Mouse (Mus musculus) intestine, postnatal 0 days (tissue): ENCODE results near the gene Spg11. TPM values are rescaled to one million over a fixed set of nuclear protein-coding genes. Genes with fewer than 3 reads are reported as not detected.

ENCODE experiments used
- ATAC-seq: fragments of 200-750 bp; cut with Nextera tagmentation; 2 replicates; pipeline ENCODE4 v1.8.0; 2017; ENCODE audit warnings: mild to moderate bottlenecking, moderate TSS enrichment, moderate library complexity
- H3K27ac ChIP-seq: fragments of 300-500 bp; sonication (generic); 2 replicates; pipeline ENCODE4 v1.5.1; 2014; ENCODE audit warnings: mild to moderate bottlenecking, low read depth, low read length, moderate library complexity
- H3K27me3 ChIP-seq: fragments of 300-500 bp; sonication (generic); replicated peaks from 2 replicates; pipeline ENCODE4 v1.6.1; 2014; ENCODE audit warnings: low read length, mixed read lengths; ENCODE audit not compliant: control insufficient read depth, insufficient read depth
- H3K36me3 ChIP-seq: fragments of 300-500 bp; sonication (generic); 2 replicates; pipeline ENCODE4 v1.6.1; 2014; ENCODE audit warnings: mild to moderate bottlenecking, moderate library complexity; ENCODE audit not compliant: control insufficient read depth, insufficient read depth
- H3K4me1 ChIP-seq: fragments of 300-500 bp; sonication (generic); replicated peaks from 2 replicates; pipeline ENCODE4 v1.6.1; 2014; ENCODE audit warnings: antibody characterized with exemption, low read length, mixed read lengths; ENCODE audit not compliant: control insufficient read depth, insufficient read depth
- H3K4me2 ChIP-seq: fragments of 300-500 bp; sonication (generic); replicated peaks from 2 replicates; pipeline ENCODE4 v1.6.1; 2014; ENCODE audit warnings: low read depth, mild to moderate bottlenecking, moderate library complexity
- H3K4me3 ChIP-seq: fragments of 300-500 bp; sonication (generic); 2 replicates; pipeline ENCODE4 v1.5.1; 2014; ENCODE audit warnings: low read depth, low read length
- H3K9ac ChIP-seq: fragments of 300-500 bp; sonication (generic); 2 replicates; pipeline ENCODE4 v1.6.1; 2014; ENCODE audit warnings: mild to moderate bottlenecking, low read depth, low read length
- H3K9me3 ChIP-seq: fragments of 300-500 bp; sonication (generic); 2 replicates; pipeline ENCODE4 v1.6.1; 2016; ENCODE audit warnings: mixed run types; ENCODE audit not compliant: control insufficient read depth
- CTCF ChIP-seq: sonication (generic); IDR thresholded peaks from 2 replicates; pipeline ENCODE4 v1.5.1; 2016; ENCODE audit warnings: low read depth, mild to moderate bottlenecking, control low read depth, antibody characterized with exemption, moderate library complexity
- WGBS: fragments of 180-500 bp; shearing (Covaris S2); extraction: QIAGEN DNeasy Blood & Tissue Kit; methylation state at CpG from one replicate; pipeline ENCODE4 v1.1.7; 2014; 5-methylcytosine and 5-hydroxymethylcytosine counted together
- polyA plus RNA-seq: library from polyadenylated mRNA; unstranded; fragments of >200 nt; fragmentation: Nextera tagmentation; extraction: Ambion mirVana; gene quantifications from 2 replicates; pipeline ENCODE4 v1.2.1, GENCODE M21; 2015

Spg11 gene
- polyA plus RNA-seq, 1 experiment from 2014 or later: 3.7 TPM

GRCm38 (mm10) chr2:122153681-122154365 lies 35.6 kb upstream of the Spg11 start:
- Histone ChIP-seq H3K36me3 (peaks cover 43% of the 10 kb centered on the region), H3K27ac (no peak overlapping the region), H3K4me3 (no peak overlapping the region), H3K9me3 (no peaks in the 10 kb centered on the region), H3K27me3 (no peaks in the 10 kb centered on the region), H3K9ac (no peak overlapping the region), H3K4me2 (no peak overlapping the region), H3K4me1 (no peaks in the 10 kb centered on the region; the same call in 1 of the 2 replicates)
- 87% methylated on average over 6 of the region's 7 CpGs for WGBS
- TF ChIP-seq CTCF: no peak
- ATAC-seq: no peak

- peaks cover 43% of the 10 kb centered on the region for H3K36me3 ChIP-seq
- no peak for ATAC-seq
- no peak overlapping the region for H3K4me3 ChIP-seq
- no peaks in the 10 kb centered on the region; the same call in 1 of the 2 replicates for H3K4me1 ChIP-seq
- no peak for TF ChIP-seq CTCF
- no peaks in the 10 kb centered on the region for H3K9me3 ChIP-seq
- no peak overlapping the region for H3K4me2 ChIP-seq
- H3K27ac ChIP-seq: no peak overlapping the region
- no peak overlapping the region for H3K9ac ChIP-seq
- 86% methylated on average over 3 of the region's 3 CpGs for WGBS
- H3K27me3 ChIP-seq: no peaks in the 10 kb centered on the region
Measured at GRCm38 (mm10) chr2:122152850-122153249, 34.7 kb upstream of the Spg11 start.

- no peak overlapping the region for H3K9ac ChIP-seq
- WGBS: 91% methylated on average over 1 of the region's 1 CpGs
- H3K4me2 ChIP-seq: peak overlapping the region; percentile 68; the same call in 1 of the 2 replicates
- no peaks in the 10 kb centered on the region for H3K9me3 ChIP-seq
- no peak overlapping the region for H3K27ac ChIP-seq
- H3K4me1 ChIP-seq: peaks cover 7% of the 10 kb centered on the region; the same call in 1 of the 2 replicates
- H3K36me3 ChIP-seq: peaks cover 43% of the 10 kb centered on the region
- ATAC-seq: no peak
- H3K4me3 ChIP-seq: no peak overlapping the region
- no peak for TF ChIP-seq CTCF
- no peaks in the 10 kb centered on the region for H3K27me3 ChIP-seq
Measured at GRCm38 (mm10) chr2:122151221-122151620, 33.0 kb upstream of the Spg11 start.

- no peak for TF ChIP-seq CTCF
- H3K27me3 ChIP-seq: no peaks in the 10 kb centered on the region
- H3K4me3 ChIP-seq: peak overlapping the region; percentile 73
- H3K36me3 ChIP-seq: peaks cover 37% of the 10 kb centered on the region
- H3K4me1 ChIP-seq: peaks cover 7% of the 10 kb centered on the region; the same call in 1 of the 2 replicates
- 84% methylated on average over 3 of the region's 3 CpGs for WGBS
- no peak for ATAC-seq
- H3K9ac ChIP-seq: no peak overlapping the region
- no peak overlapping the region for H3K27ac ChIP-seq
- H3K9me3 ChIP-seq: no peaks in the 10 kb centered on the region
- H3K4me2 ChIP-seq: peak overlapping the region; percentile 68
Measured at GRCm38 (mm10) chr2:122149716-122150115, 31.5 kb upstream of the Spg11 start.

- ATAC-seq: no peak
- Histone ChIP-seq H3K9ac (no peak overlapping the region), H3K4me3 (peak overlapping the region; percentile 73), H3K9me3 (no peaks in the 10 kb centered on the region), H3K27ac (no peak overlapping the region), H3K4me2 (peak overlapping the region; percentile 68), H3K27me3 (no peaks in the 10 kb centered on the region), H3K36me3 (peaks cover 33% of the 10 kb centered on the region), H3K4me1 (peaks cover 7% of the 10 kb centered on the region; the same call in 1 of the 2 replicates)
- WGBS: 83% methylated on average over 6 of the region's 6 CpGs
- TF ChIP-seq CTCF: no peak
Measured at GRCm38 (mm10) chr2:122149316-122149715, 31.1 kb upstream of the Spg11 start.

GRCm38 (mm10) chr2:122148242-122148917 lies 30.2 kb upstream of the Spg11 start:
- Histone ChIP-seq H3K36me3 (peaks cover 29% of the 10 kb centered on the region), H3K4me1 (peaks cover 7% of the 10 kb centered on the region; the same call in 1 of the 2 replicates), H3K4me2 (peak overlapping the region; percentile 68), H3K4me3 (peak overlapping the region; percentile 73), H3K27ac (peak overlapping the region; percentile 85), H3K9ac (peak overlapping the region; percentile 69), H3K9me3 (no peaks in the 10 kb centered on the region), H3K27me3 (no peaks in the 10 kb centered on the region)
- no peak for TF ChIP-seq CTCF
- peak; percentile 61 for ATAC-seq
- 8% methylated on average over 18 of the region's 18 CpGs for WGBS
